Comparison of ENCODE assay signal across 9 mouse cellular contexts in genomic region chr15:90237657-90238056, GRCm38 (mm10). TPM values are rescaled to one million over a fixed set of nuclear protein-coding genes. Genes with fewer than 3 reads are reported as not detected.
DNase-seq lines count a peak whose midpoint lies in the region; ATAC-seq and TF ChIP-seq lines count a peak whose summit lies in the region.
"Had no signal": no experiment of that assay in that cellular context is flagged by ENCODE, and none has a peak within 500 bp of the region (broad histone marks: within the 10 kb centered on the region; RNA-seq: fewer than 3 reads in every experiment).

No protein-coding gene starts in this region.

- H3K79me2 ChIP-seq in MEL (ENCODE audit: control insufficient read depth, insufficient read depth, low read length, poor library complexity): no peaks in the 10 kb centered on the region

- no peak for TF ChIP-seq POLR2A in limb, embryonic 14.5 days (IDR thresholded peaks at IDR 0.05; ENCODE audit: borderline replicate concordance, extremely low read depth, insufficient read depth, insufficient read length)
- no peak for TF ChIP-seq POLR2A in MEL (IDR thresholded peaks at IDR 0.05; ENCODE audit: control insufficient read depth in 1 of 2, insufficient read depth in 1 of 2, low read depth in 1 of 2, low read length in 2 of 2, poor library complexity in 1 of 2)

- DNase-seq in frontal cortex, postnatal 25 days (ENCODE audit: low spot score in 2 of 2): no peak
- peak; percentile 73 for DNase-seq in limb, embryonic 14.5 days (ENCODE audit: low spot score)
- DNase-seq in limb, embryonic 10.5 days (ENCODE audit: low spot score): no peak
- DNase-seq in MEL (ENCODE audit: low read depth, low spot score): peak; percentile 45
- peak; percentile 24 for DNase-seq in layer of hippocampus, adult 9-10 months (ENCODE audit: low spot score)
- no peak for DNase-seq in thymus, adult 18-20 months

- H3K4me2 ChIP-seq in limb, embryonic 14.5 days (replicated peaks; ENCODE audit: low read depth, low read length, severe bottlenecking): no peak overlapping the region
- H3K4me2 ChIP-seq in forebrain, embryonic 16.5 days (ENCODE audit: low read length): no peak overlapping the region
- H3K4me2 ChIP-seq: lung, embryonic 15.5 days had no signal

- ATAC-seq in frontal cortex, adult (ENCODE audit: low TSS enrichment): peak; percentile 73
- no peak for ATAC-seq in limb, embryonic 14.5 days (ENCODE audit: low FRiP score, low read depth)
- no peak for ATAC-seq in forebrain, embryonic 16.5 days

- WGBS in limb, embryonic 14.5 days: 38% methylated on average over 2 of the region's 2 CpGs
- 53% methylated on average over 2 of the region's 2 CpGs for WGBS in limb, embryonic 10.5 days
- 30% methylated on average over 2 of the region's 2 CpGs for WGBS in forebrain, embryonic 16.5 days

- H3K9ac ChIP-seq in limb, embryonic 14.5 days (ENCODE audit: low read depth, low read length, severe bottlenecking): no peak overlapping the region
- H3K9ac ChIP-seq in MEL (ENCODE audit: control insufficient read depth, low read depth, low read length, poor library complexity, severe bottlenecking): no peak overlapping the region
- no peak overlapping the region for H3K9ac ChIP-seq in forebrain, embryonic 16.5 days (replicated peaks; ENCODE audit: low read depth, low read length)
- H3K9ac ChIP-seq: lung, embryonic 15.5 days had no signal

- H3K27ac ChIP-seq in limb, embryonic 14.5 days (replicated peaks; ENCODE audit: low read depth, low read length): no peak overlapping the region
- H3K27ac ChIP-seq in limb, embryonic 10.5 days: no peak overlapping the region
- H3K27ac ChIP-seq in MEL (ENCODE audit: control insufficient read depth, low read depth, low read length): no peak overlapping the region
- no peak overlapping the region for H3K27ac ChIP-seq in forebrain, embryonic 16.5 days (ENCODE audit: low read length)
- H3K27ac ChIP-seq: lung, embryonic 15.5 days had no signal

- H3K4me3 ChIP-seq in limb, embryonic 14.5 days (replicated peaks; ENCODE audit: low read length): no peak overlapping the region
- H3K4me3 ChIP-seq in limb, embryonic 10.5 days: no peak overlapping the region
- no peak overlapping the region for H3K4me3 ChIP-seq in MEL (ENCODE audit: control insufficient read depth in 1 of 2, insufficient read depth in 1 of 2, low read depth in 2 of 2, low read length in 2 of 2)
- H3K4me3 ChIP-seq in forebrain, embryonic 16.5 days (replicated peaks; ENCODE audit: low read length): no peak overlapping the region
- H3K4me3 ChIP-seq: lung, embryonic 15.5 days had no signal

- peaks cover 12% of the 10 kb centered on the region for H3K36me3 ChIP-seq in limb, embryonic 14.5 days (ENCODE audit: control insufficient read depth, insufficient read depth, low read length)
- peaks cover 15% of the 10 kb centered on the region for H3K36me3 ChIP-seq in limb, embryonic 10.5 days
- H3K36me3 ChIP-seq in MEL (ENCODE audit: control insufficient read depth in 1 of 2, insufficient read depth in 2 of 2, low read length in 2 of 2): no peaks in the 10 kb centered on the region; a peak in 1 of 4 replicates
- peaks cover 8% of the 10 kb centered on the region; the same call in 1 of the 2 replicates for H3K36me3 ChIP-seq in forebrain, embryonic 16.5 days (ENCODE audit: control insufficient read depth, insufficient read depth)

- peak; percentile 23 to 65 (median 45); a peak in 4 of 6 replicates for TF ChIP-seq CTCF in MEL (IDR thresholded peaks at IDR 0.05 in 2 of 3, conservative IDR thresholded peaks at IDR 0.05 in 1 of 3; ENCODE audit: control insufficient read depth in 1 of 3, insufficient read depth in 1 of 3, low read depth in 2 of 3, low read length in 3 of 3, poor library complexity in 1 of 3, severe bottlenecking in 1 of 3)

- no peaks in the 10 kb centered on the region for H3K9me3 ChIP-seq in limb, embryonic 14.5 days (ENCODE audit: control insufficient read depth, low read length)
- no peaks in the 10 kb centered on the region for H3K9me3 ChIP-seq in limb, embryonic 10.5 days (replicated peaks)
- H3K9me3 ChIP-seq in MEL (replicated peaks; ENCODE audit: insufficient read depth, low read length): no peaks in the 10 kb centered on the region
- H3K9me3 ChIP-seq in forebrain, embryonic 16.5 days (ENCODE audit: control insufficient read depth, low read length): no peaks in the 10 kb centered on the region
- H3K9me3 ChIP-seq: lung, embryonic 15.5 days had no signal

- H3K27me3 ChIP-seq in limb, embryonic 14.5 days (ENCODE audit: control insufficient read depth, insufficient read depth, low read length): no peaks in the 10 kb centered on the region
- no peaks in the 10 kb centered on the region for H3K27me3 ChIP-seq in limb, embryonic 10.5 days (ENCODE audit: low read depth, poor library complexity, severe bottlenecking)
- no peaks in the 10 kb centered on the region for H3K27me3 ChIP-seq in MEL (ENCODE audit: control insufficient read depth in 1 of 2, insufficient read depth in 2 of 2, low read length in 2 of 2)
- H3K27me3 ChIP-seq in forebrain, embryonic 16.5 days (replicated peaks; ENCODE audit: control insufficient read depth, insufficient read depth, low read length): no peaks in the 10 kb centered on the region
- H3K27me3 ChIP-seq: lung, embryonic 15.5 days had no signal

- no peak for TF ChIP-seq EP300 in MEL (IDR thresholded peaks at IDR 0.05; ENCODE audit: low read depth in 1 of 2, low read length in 2 of 2)

- peak; percentile 71 for TF ChIP-seq RAD21 in MEL (IDR thresholded peaks at IDR 0.05; ENCODE audit: low read depth, low read length)

- no peaks in the 10 kb centered on the region for H3K4me1 ChIP-seq in limb, embryonic 14.5 days (ENCODE audit: control insufficient read depth, insufficient read depth, low read length)
- no peaks in the 10 kb centered on the region for H3K4me1 ChIP-seq in limb, embryonic 10.5 days
- no peaks in the 10 kb centered on the region for H3K4me1 ChIP-seq in MEL (ENCODE audit: control insufficient read depth in 1 of 2, insufficient read depth in 2 of 2, low read length in 2 of 2)
- no peaks in the 10 kb centered on the region; the same call in 1 of the 2 replicates for H3K4me1 ChIP-seq in forebrain, embryonic 16.5 days (replicated peaks; ENCODE audit: control insufficient read depth, insufficient read depth, low read length)
- H3K4me1 ChIP-seq: lung, embryonic 15.5 days had no signal

TF ChIP-seq in MEL, 35 proteins besides CTCF, POLR2A, EP300 and RAD21:
- TF ChIP-seq USF2 (IDR thresholded peaks at IDR 0.05; ENCODE audit: borderline replicate concordance in 1 of 2, insufficient read depth in 1 of 2, low read depth in 1 of 2, low read length in 2 of 2) (no peak), POLR2AphosphoS2 (IDR thresholded peaks at IDR 0.05; ENCODE audit: low read length) (no peak), ETS1 (IDR thresholded peaks at IDR 0.05; ENCODE audit: low read depth, low read length) (no peak), RCOR1 (IDR thresholded peaks at IDR 0.05; ENCODE audit: low read depth, low read length) (no peak), GATA1 (IDR thresholded peaks at IDR 0.05; ENCODE audit: low read depth, low read length) (no peak), GABPA (IDR thresholded peaks at IDR 0.05; ENCODE audit: low read depth, low read length) (no peak), KAT2A (conservative IDR thresholded peaks at IDR 0.05; ENCODE audit: low read depth, low read length) (no peak), MAZ (IDR thresholded peaks at IDR 0.05; ENCODE audit: low read depth, low read length) (no peak), E2F4 (IDR thresholded peaks at IDR 0.05; ENCODE audit: borderline replicate concordance, low read depth, low read length) (no peak), SMC3 (IDR thresholded peaks at IDR 0.05; ENCODE audit: low read depth, low read length) (peak; percentile 56), MEF2A (IDR thresholded peaks at IDR 0.05; ENCODE audit: extremely low read depth, insufficient replicate concordance, low read depth, low read length, poor library complexity, severe bottlenecking) (no peak), ZKSCAN1 (IDR thresholded peaks at IDR 0.05; ENCODE audit: low read depth, low read length) (no peak), ZC3H11A (IDR thresholded peaks at IDR 0.05; ENCODE audit: low read depth, low read length) (peak; percentile 38)

RNA-seq across cellular contexts. Expression of gene Alg10b, which starts 13.5 kb away (rescaled TPM):
- 29.0 and 35.4 TPM in 2 replicates for polyA plus RNA-seq in limb, embryonic 14.5 days (2012; rRNA removed)
- polyA plus RNA-seq in limb, embryonic 14.5 days (2014; fragmentation: Nextera tagmentation; extraction: Ambion mirVana): 33.0 and 36.3 TPM in 2 replicates
- polyA plus RNA-seq in limb, embryonic 10.5 days (2016; fragmentation: Nextera tagmentation; extraction: Ambion mirVana): 32.4 and 39.7 TPM in 2 replicates
- total RNA-seq in MEL (2012; rRNA removed): 17.0 and 19.6 TPM in 2 replicates
- polyA plus RNA-seq in MEL (2012; ENCODE audit: insufficient read depth in 1 of 2, insufficient read length in 2 of 2, low read depth in 1 of 2, low replicate concordance in 2 of 2, missing spikeins in 1 of 2): 10 to 100 TPM; 25.6 to 52.2 TPM
- 48.1 and 48.5 TPM in 2 replicates for polyA plus RNA-seq in forebrain, embryonic 16.5 days (2015; fragmentation: Nextera tagmentation; extraction: Ambion mirVana)

Comparison
In these comparisons a context has a peak if more than half of its experiments do, and no peak if none do; other contexts are left out.
1. DNase-seq: peak in limb, embryonic 14.5 days (single experiment), MEL (single experiment) and layer of hippocampus, adult 9-10 months (single experiment); none in frontal cortex, postnatal 25 days (0 of 2), limb, embryonic 10.5 days (single experiment) and thymus, adult 18-20 months (0 of 2).